Mouse (Mus musculus): ENCODE results near the gene Meis1. TPM values are rescaled to one million over a fixed set of nuclear protein-coding genes. Genes with fewer than 3 reads are reported as not detected.

Meis1 gene
- total and polyA plus RNA-seq, 3 experiments: 0.19 to 3.6 (median 0.81) TPM

- Histone ChIP-seq H3K79me2 (replicated peaks; ENCODE audit: control insufficient read depth, extremely low read depth, insufficient read depth, poor library complexity, severe bottlenecking) (no peaks in the 10 kb centered on the region), H3K4me2 (ENCODE audit: insufficient read depth, low read depth, poor library complexity, severe bottlenecking) (no peak overlapping the region), H3K9me3 (replicated peaks; ENCODE audit: low read length) (no peaks in the 10 kb centered on the region), H3K4me1 (ENCODE audit: control insufficient read depth in 1 of 2, insufficient read depth in 2 of 2) (peaks cover 0 to 3% of the 10 kb centered on the region in 2 experiments; a peak in 1 of 4 replicates), H3K27ac (ENCODE audit: insufficient read depth, low read depth) (no peak overlapping the region), H3K4me3 (replicated peaks in 1 of 3; ENCODE audit: low read depth in 2 of 3, low read length in 2 of 3, poor library complexity in 1 of 3) (no peak overlapping the region), H3K27me3 (replicated peaks) (no peaks in the 10 kb centered on the region), H3K36me3 (replicated peaks in 1 of 2; ENCODE audit: control insufficient read depth in 1 of 2, insufficient read depth in 1 of 2, low read length in 1 of 2) (no peaks in the 10 kb centered on the region), H3K9ac (ENCODE audit: insufficient read depth, low read depth) (no peak overlapping the region)
- in situ Hi-C loops (cut with MboI; ENCODE audit: low pct_ligation_motif_present, low pct_unique_long_range_greater_than_20kb, low sequenced_read_pairs) (no loop called here), dilution Hi-C loops (cut with MboI; ENCODE audit: extremely low pct_ligation_motif_present, extremely low pct_unique_long_range_greater_than_20kb, low sequenced_read_pairs) (no loop called here)
- no peak for TF ChIP-seq EP300 (IDR thresholded peaks at IDR 0.05; ENCODE audit: low read length)
- TF ChIP-seq KAT2A (IDR thresholded peaks at IDR 0.05; ENCODE audit: insufficient replicate concordance, low read length): no peak
- TF ChIP-seq JUND (conservative IDR thresholded peaks at IDR 0.05; ENCODE audit: low read depth, low read length): no peak
- TF ChIP-seq NELFE (IDR thresholded peaks at IDR 0.05; ENCODE audit: low read depth, low read length): no peak
- no peak for TF ChIP-seq IRF4 (IDR thresholded peaks at IDR 0.05; ENCODE audit: low read depth, low read length)
- no peak for DNase-seq (ENCODE audit: extremely low read depth)
Observed at GRCm38 (mm10) chr11:18954852-18955251, 63.9 kb downstream of the Meis1 start.

GRCm38 (mm10) chr11:18953892-18954291 is 64.9 kb downstream of the Meis1 start:
- H3K36me3 ChIP-seq (replicated peaks in 1 of 2; ENCODE audit: control insufficient read depth in 1 of 2, insufficient read depth in 1 of 2, low read length in 1 of 2): no peaks in the 10 kb centered on the region
- H3K27me3 ChIP-seq (replicated peaks): no peaks in the 10 kb centered on the region
- dilution Hi-C loops (cut with MboI; ENCODE audit: extremely low pct_ligation_motif_present, extremely low pct_unique_long_range_greater_than_20kb, low sequenced_read_pairs): no loop called here

GRCm38 (mm10) chr11:18948600-18949295 is 70.0 kb downstream of the Meis1 start:
- Histone ChIP-seq H3K4me1 (ENCODE audit: control insufficient read depth in 1 of 2, insufficient read depth in 2 of 2) (no peaks in the 10 kb centered on the region), H3K9me3 (replicated peaks; ENCODE audit: low read length) (no peaks in the 10 kb centered on the region), H3K27ac (ENCODE audit: insufficient read depth, low read depth) (no peak overlapping the region), H3K4me3 (replicated peaks in 1 of 3; ENCODE audit: low read depth in 2 of 3, low read length in 2 of 3, poor library complexity in 1 of 3) (no peak overlapping the region), H3K27me3 (replicated peaks) (no peaks in the 10 kb centered on the region), H3K79me2 (replicated peaks; ENCODE audit: control insufficient read depth, extremely low read depth, insufficient read depth, poor library complexity, severe bottlenecking) (no peaks in the 10 kb centered on the region), H3K4me2 (ENCODE audit: insufficient read depth, low read depth, poor library complexity, severe bottlenecking) (no peak overlapping the region), H3K9ac (ENCODE audit: insufficient read depth, low read depth) (no peak overlapping the region), H3K36me3 (replicated peaks in 1 of 2; ENCODE audit: control insufficient read depth in 1 of 2, insufficient read depth in 1 of 2, low read length in 1 of 2) (no peaks in the 10 kb centered on the region)
- no peak for DNase-seq (ENCODE audit: extremely low read depth)
- in situ Hi-C loops (cut with MboI; ENCODE audit: low pct_ligation_motif_present, low pct_unique_long_range_greater_than_20kb, low sequenced_read_pairs): no loop called here
- no peak for TF ChIP-seq USF1 (IDR thresholded peaks at IDR 0.05; ENCODE audit: low read depth, low read length)
- TF ChIP-seq TBP (conservative IDR thresholded peaks at IDR 0.05; ENCODE audit: low read depth, low read length): no peak
- peak; percentile 31; the same call in 1 of the 2 replicates for TF ChIP-seq BHLHE40 (IDR thresholded peaks at IDR 0.05; ENCODE audit: low read depth, low read length)
- no peak for TF ChIP-seq ELF1 (IDR thresholded peaks at IDR 0.05; ENCODE audit: low read depth, low read length)
- dilution Hi-C loops (cut with MboI; ENCODE audit: extremely low pct_ligation_motif_present, extremely low pct_unique_long_range_greater_than_20kb, low sequenced_read_pairs): no loop called here

More at GRCm38 (mm10) chr11:18953892-18954291, 64.9 kb downstream of the Meis1 start:
- H3K4me1 ChIP-seq (ENCODE audit: control insufficient read depth in 1 of 2, insufficient read depth in 2 of 2): peaks cover 0 to 3% of the 10 kb centered on the region in 2 experiments; a peak in 1 of 4 replicates
- no peak overlapping the region for H3K9ac ChIP-seq (ENCODE audit: insufficient read depth, low read depth)
- no peak overlapping the region for H3K4me3 ChIP-seq (replicated peaks in 1 of 3; ENCODE audit: low read depth in 2 of 3, low read length in 2 of 3, poor library complexity in 1 of 3)
- H3K4me2 ChIP-seq (ENCODE audit: insufficient read depth, low read depth, poor library complexity, severe bottlenecking): no peak overlapping the region
- in situ Hi-C loops (cut with MboI; ENCODE audit: low pct_ligation_motif_present, low pct_unique_long_range_greater_than_20kb, low sequenced_read_pairs): no loop called here
- no peak overlapping the region for H3K27ac ChIP-seq (ENCODE audit: insufficient read depth, low read depth)
- TF ChIP-seq UBTF (IDR thresholded peaks at IDR 0.05; ENCODE audit: low read depth, low read length): no peak
- TF ChIP-seq KAT2A (IDR thresholded peaks at IDR 0.05; ENCODE audit: insufficient replicate concordance, low read length): no peak
- TF ChIP-seq USF2 (conservative IDR thresholded peaks at IDR 0.05; ENCODE audit: low read depth, low read length): no peak
- no peak for TF ChIP-seq ELF1 (IDR thresholded peaks at IDR 0.05; ENCODE audit: low read depth, low read length)
- TF ChIP-seq NRF1 (IDR thresholded peaks at IDR 0.05; ENCODE audit: low read depth, low read length): no peak
- TF ChIP-seq SMC3 (IDR thresholded peaks at IDR 0.05; ENCODE audit: low read depth, low read length): no peak
- no peak for TF ChIP-seq CHD1 (IDR thresholded peaks at IDR 0.05; ENCODE audit: low read depth, low read length)
- H3K79me2 ChIP-seq (replicated peaks; ENCODE audit: control insufficient read depth, extremely low read depth, insufficient read depth, poor library complexity, severe bottlenecking): no peaks in the 10 kb centered on the region
- no peak for DNase-seq (ENCODE audit: extremely low read depth)
- H3K9me3 ChIP-seq (replicated peaks; ENCODE audit: low read length): no peaks in the 10 kb centered on the region
